Mouse (Mus musculus) hindbrain, embryonic 15.5 days (tissue): ENCODE results near the gene Relch. TPM values are rescaled to one million over a fixed set of nuclear protein-coding genes. Genes with fewer than 3 reads are reported as not detected.
"Not testable (repeated sequence)": the region's sequence is repeated elsewhere in the genome, so short reads cannot be mapped to it uniquely, and the experiment has no call there.

Source experiments
- ATAC-seq: fragments of 200-750 bp; cut with Nextera tagmentation; 2 replicates; pipeline ENCODE4 v1.8.0; 2017; ENCODE audit warnings: low read depth, moderate number of reproducible peaks, moderate TSS enrichment; ENCODE audit not compliant: low FRiP score
- H3K27ac ChIP-seq: fragments of 300-500 bp; sonication (generic); replicated peaks from 2 replicates; pipeline ENCODE4 v1.5.1; 2015; ENCODE audit warnings: mild to moderate bottlenecking, inconsistent platforms
- H3K27me3 ChIP-seq: fragments of 300-500 bp; sonication (generic); 2 replicates; pipeline ENCODE4 v1.6.1; 2015; ENCODE audit warnings: control low read depth, inconsistent platforms
- H3K36me3 ChIP-seq: fragments of 300-500 bp; sonication (generic); 2 replicates; pipeline ENCODE4 v1.6.1; 2015; ENCODE audit warnings: control low read depth, inconsistent platforms
- H3K4me1 ChIP-seq: fragments of 300-500 bp; sonication (generic); replicated peaks from 2 replicates; pipeline ENCODE4 v1.6.1; 2015; ENCODE audit warnings: control low read depth, inconsistent platforms
- H3K4me2 ChIP-seq: fragments of 300-500 bp; sonication (generic); 2 replicates; pipeline ENCODE4 v1.6.1; 2015; ENCODE audit warnings: moderate library complexity, mild to moderate bottlenecking, inconsistent platforms
- H3K4me3 ChIP-seq: fragments of 300-500 bp; sonication (generic); 2 replicates; pipeline ENCODE4 v1.5.1; 2015; ENCODE audit warnings: mild to moderate bottlenecking, inconsistent platforms
- H3K9ac ChIP-seq: fragments of 300-500 bp; sonication (generic); 2 replicates; pipeline ENCODE4 v1.6.1; 2015; ENCODE audit warnings: inconsistent platforms
- H3K9me3 ChIP-seq: fragments of 300-500 bp; sonication (generic); 2 replicates; pipeline ENCODE4 v1.6.1; 2016; ENCODE audit warnings: control low read depth, inconsistent platforms
- WGBS: fragments of 180-500 bp; shearing (Covaris S2); methylation state at CpG from one replicate; pipeline ENCODE4 v1.1.7; 2015; 5-methylcytosine and 5-hydroxymethylcytosine counted together
- polyA plus RNA-seq: library from polyadenylated mRNA; unstranded; fragments of >200 nt; fragmentation: Nextera tagmentation; extraction: Ambion mirVana; gene quantifications from 2 replicates; pipeline ENCODE4 v1.2.1, GENCODE M21; 2015

The Relch gene
- polyA plus RNA-seq, 1 experiment from 2014 or later, result 44.1 TPM

GRCm38 (mm10) chr1:105746858-105747596 is 83.4 kb downstream of the Relch start:
- Histone ChIP-seq H3K36me3 (peaks cover 55% of the 10 kb centered on the region), H3K4me1 (no peaks in the 10 kb centered on the region)
- ATAC-seq, result no peak

GRCm38 (mm10) chr1:105748091-105748799 is 84.6 kb downstream of the Relch start:
- no peak overlapping the region for H3K9ac ChIP-seq
- H3K27me3 ChIP-seq, result no peaks in the 10 kb centered on the region
- no peaks in the 10 kb centered on the region for H3K9me3 ChIP-seq
- no peak for ATAC-seq
- peaks cover 47% of the 10 kb centered on the region for H3K36me3 ChIP-seq
- no peak overlapping the region for H3K4me3 ChIP-seq
- no peak overlapping the region for H3K4me2 ChIP-seq
- H3K27ac ChIP-seq, result no peak overlapping the region
- no peaks in the 10 kb centered on the region for H3K4me1 ChIP-seq
- WGBS, result 95% methylated on average over 4 of the region's 4 CpGs

More at GRCm38 (mm10) chr1:105746858-105747596, 83.4 kb downstream of the Relch start:
- Histone ChIP-seq H3K27ac (no peak overlapping the region), H3K4me2 (no peak overlapping the region), H3K27me3 (no peaks in the 10 kb centered on the region), H3K9me3 (no peaks in the 10 kb centered on the region), H3K4me3 (no peak overlapping the region), H3K9ac (no peak overlapping the region)
- 90% methylated on average over 5 of the region's 5 CpGs for WGBS

- no peak for ATAC-seq
- no peak overlapping the region for H3K4me2 ChIP-seq
- H3K27me3 ChIP-seq, result no peaks in the 10 kb centered on the region
- 83% methylated on average over 4 of the region's 4 CpGs for WGBS
- H3K36me3 ChIP-seq, result peaks cover 32% of the 10 kb centered on the region
- H3K4me3 ChIP-seq, result no peak overlapping the region
- H3K9me3 ChIP-seq, result no peaks in the 10 kb centered on the region
- no peaks in the 10 kb centered on the region for H3K4me1 ChIP-seq
- H3K9ac ChIP-seq, result no peak overlapping the region
- H3K27ac ChIP-seq, result no peak overlapping the region
These were observed 88.5 kb downstream of the Relch start for GRCm38 (mm10) chr1:105752196-105752595.

GRCm38 (mm10) chr1:105752944-105753343 is 89.3 kb downstream of the Relch start:
- no peak for ATAC-seq

GRCm38 (mm10) chr1:105758798-105759197 is 95.1 kb downstream of the Relch start:
- Histone ChIP-seq H3K4me3 (no peak overlapping the region), H3K27ac (no peak overlapping the region), H3K9me3 (no peaks in the 10 kb centered on the region), H3K4me2 (no peak overlapping the region), H3K27me3 (no peaks in the 10 kb centered on the region), H3K36me3 (peaks cover 3% of the 10 kb centered on the region; the same call in 1 of the 2 replicates), H3K9ac (no peak overlapping the region), H3K4me1 (no peaks in the 10 kb centered on the region)
- WGBS, result 92% methylated on average over 4 of the region's 4 CpGs
- peak; percentile 11; the same call in 1 of the 2 replicates for ATAC-seq

More at GRCm38 (mm10) chr1:105752944-105753343, 89.3 kb downstream of the Relch start:
- Histone ChIP-seq H3K4me2 (no peak overlapping the region), H3K27me3 (no peaks in the 10 kb centered on the region), H3K36me3 (peaks cover 28% of the 10 kb centered on the region), H3K4me1 (no peaks in the 10 kb centered on the region), H3K27ac (no peak overlapping the region), H3K9ac (no peak overlapping the region), H3K4me3 (no peak overlapping the region), H3K9me3 (no peaks in the 10 kb centered on the region)
- 84% methylated on average over 1 of the region's 1 CpGs for WGBS

GRCm38 (mm10) chr1:105759422-105760165 is 95.9 kb downstream of the Relch start:
- 78% methylated on average over 3 of the region's 3 CpGs for WGBS
- Histone ChIP-seq H3K4me1 (no peaks in the 10 kb centered on the region), H3K27me3 (no peaks in the 10 kb centered on the region), H3K27ac (no peak overlapping the region), H3K9me3 (no peaks in the 10 kb centered on the region), H3K36me3 (no peaks in the 10 kb centered on the region), H3K9ac (no peak overlapping the region), H3K4me2 (no peak overlapping the region), H3K4me3 (no peak overlapping the region)
- no peak for ATAC-seq

GRCm38 (mm10) chr1:105765586-105765985 is 101.9 kb downstream of the Relch start:
- no peaks in the 10 kb centered on the region for H3K9me3 ChIP-seq
- H3K27ac ChIP-seq, result no peak overlapping the region
- ATAC-seq, result no peak
- no peak overlapping the region for H3K4me3 ChIP-seq
- H3K9ac ChIP-seq, result no peak overlapping the region
- no peaks in the 10 kb centered on the region for H3K4me1 ChIP-seq
- no peaks in the 10 kb centered on the region for H3K27me3 ChIP-seq
- WGBS, result 75% methylated on average over 8 of the region's 8 CpGs
- H3K36me3 ChIP-seq, result no peaks in the 10 kb centered on the region
- H3K4me2 ChIP-seq, result no peak overlapping the region

GRCm38 (mm10) chr1:105766099-105766498 is 102.4 kb downstream of the Relch start:
- 93% methylated on average over 9 of the region's 9 CpGs for WGBS
- H3K9ac ChIP-seq, H3K4me3 ChIP-seq, H3K4me1 ChIP-seq, H3K27ac ChIP-seq, H3K9me3 ChIP-seq, ATAC-seq, H3K36me3 ChIP-seq, H3K27me3 ChIP-seq, H3K4me2 ChIP-seq: not testable (repeated sequence)

- Histone ChIP-seq H3K9me3 (no peaks in the 10 kb centered on the region), H3K4me3 (no peak overlapping the region), H3K36me3 (no peaks in the 10 kb centered on the region), H3K4me1 (no peaks in the 10 kb centered on the region), H3K27ac (no peak overlapping the region), H3K9ac (no peak overlapping the region), H3K4me2 (no peak overlapping the region), H3K27me3 (no peaks in the 10 kb centered on the region)
- WGBS, result 92% methylated on average over 2 of the region's 2 CpGs
- no peak for ATAC-seq
These were observed 104.7 kb downstream of the Relch start for GRCm38 (mm10) chr1:105768397-105768796.

- H3K9ac ChIP-seq, result no peak overlapping the region
- no peak overlapping the region for H3K27ac ChIP-seq
- WGBS, result 79% methylated on average over 2 of the region's 2 CpGs
- no peaks in the 10 kb centered on the region for H3K4me1 ChIP-seq
- no peak overlapping the region for H3K4me3 ChIP-seq
- H3K27me3 ChIP-seq, result no peaks in the 10 kb centered on the region
- no peak overlapping the region for H3K4me2 ChIP-seq
- no peaks in the 10 kb centered on the region for H3K9me3 ChIP-seq
- H3K36me3 ChIP-seq, result no peaks in the 10 kb centered on the region
- ATAC-seq, result no peak
These were observed 107.0 kb downstream of the Relch start for GRCm38 (mm10) chr1:105770685-105771084.

GRCm38 (mm10) chr1:105776426-105776825 is 112.8 kb downstream of the Relch start:
- peaks cover 2% of the 10 kb centered on the region for H3K27me3 ChIP-seq
- H3K4me1 ChIP-seq, result peaks cover 12% of the 10 kb centered on the region
- H3K4me2 ChIP-seq, result no peak overlapping the region
- no peak for ATAC-seq
- H3K9me3 ChIP-seq, result no peaks in the 10 kb centered on the region
- 91% methylated on average over 4 of the region's 4 CpGs for WGBS
- no peak overlapping the region for H3K27ac ChIP-seq
- H3K36me3 ChIP-seq, result no peaks in the 10 kb centered on the region
- no peak overlapping the region for H3K9ac ChIP-seq
- H3K4me3 ChIP-seq, result no peak overlapping the region

GRCm38 (mm10) chr1:105780079-105780456 is 116.4 kb downstream of the Relch start:
- Histone ChIP-seq H3K4me2 (peak overlapping the region; percentile 91), H3K4me3 (peak overlapping the region; percentile 54), H3K36me3 (no peaks in the 10 kb centered on the region), H3K27me3 (peaks cover 11% of the 10 kb centered on the region), H3K4me1 (peaks cover 16% of the 10 kb centered on the region), H3K9me3 (no peaks in the 10 kb centered on the region), H3K27ac (no peak overlapping the region), H3K9ac (peak overlapping the region; percentile 65)
- ATAC-seq, result no peak
- WGBS, result 42% methylated on average over 12 of the region's 12 CpGs
